Mouse (Mus musculus): ENCODE measurements at regions not wholly inside any gene's neighbourhood (a gene's known extent, or its start where the extent isn't known, plus 50 kb on each side); places are given as distances from the start of the nearest gene placed in this dataset.

GRCm38 (mm10) chr13:35499776-35500175 lies 159.9 kb upstream of the Cdyl start:
- no peak for TF ChIP-seq POLR2A (IDR thresholded peaks at IDR 0.05; ENCODE audit: low read depth, low read length)
- TF ChIP-seq CTCF (IDR thresholded peaks at IDR 0.05; ENCODE audit: extremely low read depth, insufficient read depth, insufficient read length, insufficient replicate concordance): no peak

Data from spleen, adult 2 months (tissue).